Mouse (Mus musculus) liver, embryonic 14.5 days (tissue): Measurements from ENCODE around the gene Camk2d. TPM values are rescaled to one million over a fixed set of nuclear protein-coding genes. Genes with fewer than 3 reads are reported as not detected.

Source experiments
- ATAC-seq: fragments of 200-750 bp; cut with Nextera tagmentation; 2 replicates; pipeline ENCODE4 v1.8.0; 2017; ENCODE audit warnings: moderate number of reproducible peaks, mild to moderate bottlenecking, moderate library complexity; ENCODE audit not compliant: insufficient read depth
- DNase-seq, 3 experiments: peaks; one replicate each; pipeline ENCODE4 v3.0.0-alpha.2; 2012 to 2013; ENCODE audit warnings: low read depth in 3 of 3, low spot score in 3 of 3
- H3K27ac ChIP-seq: fragments of 300-500 bp; sonication (generic); 2 replicates; pipeline ENCODE4 v1.5.1; 2014; ENCODE audit warnings: moderate library complexity, mild to moderate bottlenecking, control low read depth, inconsistent platforms
- H3K27me3 ChIP-seq: fragments of 300-500 bp; sonication (generic); 2 replicates; pipeline ENCODE4 v1.6.1; 2014; ENCODE audit warnings: mild to moderate bottlenecking, low read length, moderate library complexity; ENCODE audit not compliant: control insufficient read depth, insufficient read depth
- H3K36me3 ChIP-seq: fragments of 300-500 bp; sonication (generic); replicated peaks from 2 replicates; pipeline ENCODE4 v1.6.1; 2014; ENCODE audit warnings: low read depth; ENCODE audit not compliant: control insufficient read depth, insufficient read depth
- H3K4me1 ChIP-seq, 2 experiments: fragments of 200-500 bp in 1 of 2; fragments of 300-500 bp in 1 of 2; sonication (generic) in 1 of 2; replicated peaks; 2 replicates each; pipeline ENCODE4 v1.6.1; 2012 to 2014; ENCODE audit warnings: antibody characterized with exemption in 1 of 2, inconsistent platforms in 1 of 2, low read length in 1 of 2; ENCODE audit not compliant: control insufficient read depth in 2 of 2, insufficient read depth in 2 of 2
- H3K4me2 ChIP-seq: fragments of 300-500 bp; sonication (generic); 2 replicates; pipeline ENCODE4 v1.6.1; 2014; ENCODE audit warnings: low read depth, mild to moderate bottlenecking, control low read depth, moderate library complexity
- H3K4me3 ChIP-seq, 2 experiments: fragments of 200-500 bp in 1 of 2; fragments of 300-500 bp in 1 of 2; sonication (generic) in 1 of 2; 2 replicates each; pipeline ENCODE4 v1.5.1; 2012 to 2014; ENCODE audit warnings: low read depth in 2 of 2, low read length in 2 of 2, mild to moderate bottlenecking in 2 of 2, control low read depth in 1 of 2, inconsistent platforms in 1 of 2, moderate library complexity in 1 of 2; ENCODE audit not compliant: insufficient read depth in 1 of 2
- H3K9ac ChIP-seq: fragments of 300-500 bp; sonication (generic); replicated peaks from 2 replicates; pipeline ENCODE4 v1.6.1; 2014; ENCODE audit warnings: mild to moderate bottlenecking, control low read depth, moderate library complexity
- H3K9me3 ChIP-seq: fragments of 300-500 bp; sonication (generic); 2 replicates; pipeline ENCODE4 v1.6.1; 2016; ENCODE audit warnings: low read length, mixed read lengths; ENCODE audit not compliant: control insufficient read depth
- CTCF ChIP-seq: IDR thresholded peaks from 2 replicates; pipeline ENCODE4 v1.5.1; 2016; ENCODE audit warnings: antibody characterized with exemption, low read depth, control low read depth
- EP300 ChIP-seq: IDR thresholded peaks from 2 replicates; pipeline ENCODE4 v1.6.1; 2016; ENCODE audit warnings: antibody characterized with exemption, low read depth
- WGBS: fragments of 180-500 bp; shearing (Covaris S2); extraction: QIAGEN DNeasy Blood & Tissue Kit; methylation state at CpG from one replicate; pipeline ENCODE4 v1.1.7; 2014; ENCODE audit not compliant: insufficient replicate concordance; 5-methylcytosine and 5-hydroxymethylcytosine counted together
- polyA plus RNA-seq, 2 experiments: library from polyadenylated mRNA; depleted of rRNA in 1 of 2; stranded (reverse) in 1 of 2; unstranded in 1 of 2; fragments of >200 nt; fragmentation: Nextera tagmentation in 1 of 2; extraction: Ambion mirVana in 1 of 2; gene quantifications; 2 replicates each; pipeline versions ENCODE4 v1.2.1 to v1.2.3; 2012 to 2014

The Camk2d gene
- polyA plus RNA-seq, 2 experiments, result 2.2 to 3.7 TPM

- TF ChIP-seq EP300 (no peak), CTCF (no peak)
- no peak for DNase-seq
- H3K27ac ChIP-seq, result no peak overlapping the region
- no peaks in the 10 kb centered on the region for H3K9me3 ChIP-seq
- H3K4me1 ChIP-seq, result no peaks in the 10 kb centered on the region
- no peak overlapping the region for H3K4me3 ChIP-seq
- no peak for ATAC-seq
- WGBS, result 68% methylated on average over 6 of the region's 6 CpGs
- no peaks in the 10 kb centered on the region for H3K27me3 ChIP-seq
- no peak overlapping the region for H3K9ac ChIP-seq
- H3K36me3 ChIP-seq, result no peaks in the 10 kb centered on the region
- H3K4me2 ChIP-seq, result no peak overlapping the region
These were observed 156.9 kb downstream of the Camk2d start for GRCm38 (mm10) chr3:126752978-126753377.

- Histone ChIP-seq H3K27me3 (no peaks in the 10 kb centered on the region), H3K27ac (no peak overlapping the region), H3K9me3 (no peaks in the 10 kb centered on the region), H3K4me2 (no peak overlapping the region), H3K4me3 (no peak overlapping the region), H3K36me3 (no peaks in the 10 kb centered on the region), H3K4me1 (no peaks in the 10 kb centered on the region), H3K9ac (no peak overlapping the region)
- TF ChIP-seq CTCF (no peak), EP300 (no peak)
- no peak for ATAC-seq
- WGBS, result 55% methylated on average over 1 of the region's 1 CpGs
- DNase-seq, result no peak
These were observed 162.3 kb downstream of the Camk2d start for GRCm38 (mm10) chr3:126758398-126758797.

DNA sequence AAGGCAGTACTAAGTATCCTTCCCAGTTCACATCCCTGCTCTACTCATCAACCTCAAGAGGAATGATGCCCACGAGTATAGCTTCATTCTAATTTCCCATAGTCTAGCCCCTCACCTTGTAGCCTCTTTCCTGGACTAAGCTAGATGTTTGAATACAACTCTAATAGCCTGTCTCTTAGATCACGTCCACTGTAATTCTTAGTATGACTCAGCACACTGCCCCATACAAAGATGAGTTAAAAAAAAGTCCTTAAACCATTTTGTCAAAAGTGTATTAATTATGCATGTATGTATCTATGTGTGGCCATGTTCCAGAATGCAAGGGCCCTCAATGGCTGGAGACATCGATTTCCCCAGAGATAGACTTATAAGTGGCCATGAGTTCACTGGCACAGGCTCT lies 164.5 kb downstream of the Camk2d start:
- no peaks in the 10 kb centered on the region for H3K36me3 ChIP-seq
- no peak overlapping the region for H3K4me3 ChIP-seq
- H3K27me3 ChIP-seq, result no peaks in the 10 kb centered on the region
- TF ChIP-seq CTCF, result no peak
- no peak for TF ChIP-seq EP300
- 49% methylated on average over 3 of the region's 3 CpGs for WGBS
- H3K27ac ChIP-seq, result no peak overlapping the region
- H3K9me3 ChIP-seq, result no peaks in the 10 kb centered on the region
- DNase-seq, result no peak
- no peaks in the 10 kb centered on the region for H3K4me1 ChIP-seq
- no peak for ATAC-seq
- H3K9ac ChIP-seq, result no peak overlapping the region
- H3K4me2 ChIP-seq, result no peak overlapping the region

DNA sequence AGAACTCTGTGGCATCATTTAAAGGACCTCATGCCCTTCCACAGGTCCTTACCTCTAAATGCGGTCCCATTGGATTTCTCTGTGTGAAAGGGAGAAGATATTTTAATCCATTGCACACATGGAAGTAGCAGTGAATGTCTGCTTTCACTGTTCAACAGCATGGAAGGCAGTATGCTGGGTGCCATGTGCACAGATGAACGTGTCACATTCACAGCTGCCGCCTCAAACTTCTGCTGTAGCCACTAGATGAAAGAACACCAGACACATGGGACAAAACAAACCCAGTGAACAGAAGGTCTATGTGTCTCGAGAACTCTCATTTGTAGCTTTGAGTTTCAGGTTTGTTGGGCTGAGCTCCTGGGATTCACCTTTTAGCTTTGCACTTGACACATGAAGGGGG lies 168.6 kb downstream of the Camk2d start:
- H3K4me3 ChIP-seq, result no peak overlapping the region
- no peaks in the 10 kb centered on the region for H3K36me3 ChIP-seq
- H3K4me2 ChIP-seq, result no peak overlapping the region
- H3K9ac ChIP-seq, result no peak overlapping the region
- WGBS, result 68% methylated on average over 4 of the region's 4 CpGs
- no peak for DNase-seq
- no peaks in the 10 kb centered on the region for H3K27me3 ChIP-seq
- ATAC-seq, result no peak
- H3K4me1 ChIP-seq, result no peaks in the 10 kb centered on the region
- H3K9me3 ChIP-seq, result no peaks in the 10 kb centered on the region
- no peak overlapping the region for H3K27ac ChIP-seq
- no peak for TF ChIP-seq CTCF
- no peak for TF ChIP-seq EP300

GRCm38 (mm10) chr3:126770056-126770455 lies 174.0 kb downstream of the Camk2d start:
- no peak for DNase-seq
- H3K9ac ChIP-seq, result no peak overlapping the region
- WGBS, result 12% methylated on average over 6 of the region's 6 CpGs

More at GRCm38 (mm10) chr3:126770056-126770455, 174.0 kb downstream of the Camk2d start:
- Histone ChIP-seq H3K4me2 (no peak overlapping the region), H3K4me3 (no peak overlapping the region), H3K27ac (no peak overlapping the region), H3K27me3 (no peaks in the 10 kb centered on the region), H3K4me1 (no peaks in the 10 kb centered on the region), H3K36me3 (no peaks in the 10 kb centered on the region), H3K9me3 (no peaks in the 10 kb centered on the region)
- no peak for ATAC-seq
- TF ChIP-seq EP300 (no peak), CTCF (no peak)
